Mouse (Mus musculus) megakaryocyte, embryonic 14.5 days (primary cell): Measurements from ENCODE around the gene Siglec1.

Experiments
- FLI1 ChIP-seq: IDR thresholded peaks from 2 replicates; pipeline ENCODE4 v1.6.1; 2012; ENCODE audit warnings: low read length, inconsistent platforms, mixed read lengths
- GATA1 ChIP-seq: IDR thresholded peaks from 3 replicates; pipeline ENCODE4 v1.6.1; 2012; ENCODE audit warnings: mixed read lengths, low read length, inconsistent platforms, borderline replicate concordance

DNA sequence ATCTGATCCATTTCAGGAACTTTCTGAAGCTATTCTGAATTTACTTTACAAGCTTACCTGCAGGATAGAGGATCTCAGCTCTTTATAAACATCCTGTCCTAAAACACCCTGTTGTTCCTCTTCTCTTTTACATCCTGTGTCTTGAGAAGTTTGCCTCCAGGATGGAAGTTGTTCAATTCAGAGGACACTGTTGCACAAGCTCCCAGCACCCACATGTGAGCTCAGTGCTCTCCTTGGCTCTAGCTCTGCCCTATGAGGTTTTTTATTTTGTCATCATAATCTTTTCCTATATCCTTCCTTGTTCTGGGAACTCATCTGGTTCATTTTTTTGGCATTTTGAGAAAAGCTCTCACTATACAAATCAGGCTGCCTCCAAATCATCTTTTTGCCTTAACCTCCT is 49.8 kb downstream of the Siglec1 start:
- TF ChIP-seq GATA1 (no peak), FLI1 (no peak)
